Mouse (Mus musculus) urinary bladder, postnatal 10 days (tissue): Measurements from ENCODE around the gene Wdsub1.

Experiments used
- DNase-seq: peaks from one replicate; pipeline ENCODE4 v3.0.0; 2022; ENCODE audit warnings: low spot score

Wdsub1 gene

DNA sequence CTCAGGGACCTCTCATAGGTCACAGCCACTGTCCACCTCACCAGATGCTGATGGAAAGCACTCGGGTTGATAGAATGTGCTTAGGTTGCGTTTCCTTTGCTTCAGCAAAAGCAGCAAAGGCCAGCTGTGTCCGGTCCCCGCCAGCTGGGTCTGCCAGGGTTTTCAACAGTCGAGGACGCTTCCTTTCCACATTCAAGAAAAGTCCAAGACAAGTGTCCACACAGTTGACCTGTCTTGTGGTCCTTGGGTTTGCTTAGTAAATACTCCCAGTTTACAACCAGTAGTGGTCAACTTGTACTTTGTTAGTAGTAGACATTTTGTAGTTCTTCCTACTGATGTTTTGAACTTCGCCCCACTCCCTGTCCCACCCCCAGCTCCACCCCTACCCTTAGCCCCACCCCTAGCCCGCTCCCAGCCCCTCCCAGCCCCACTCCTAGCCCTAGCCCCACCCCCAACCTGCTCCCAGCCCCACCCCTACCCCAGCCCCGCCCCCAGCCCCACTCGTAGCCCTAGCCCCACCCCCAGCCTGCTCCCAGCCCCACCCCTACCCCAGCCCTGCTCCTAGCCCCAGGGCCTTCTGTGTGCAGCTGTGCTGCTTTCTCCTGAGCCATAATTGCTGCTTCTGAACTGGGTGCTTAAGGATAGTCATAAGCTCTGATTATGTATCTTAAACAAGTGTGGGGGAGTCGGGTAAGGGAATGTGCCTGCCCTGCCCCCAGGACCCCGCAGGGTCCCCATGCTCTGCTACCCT, 41.0 kb downstream of the Wdsub1 start:
- DNase-seq: no peak

DNA sequence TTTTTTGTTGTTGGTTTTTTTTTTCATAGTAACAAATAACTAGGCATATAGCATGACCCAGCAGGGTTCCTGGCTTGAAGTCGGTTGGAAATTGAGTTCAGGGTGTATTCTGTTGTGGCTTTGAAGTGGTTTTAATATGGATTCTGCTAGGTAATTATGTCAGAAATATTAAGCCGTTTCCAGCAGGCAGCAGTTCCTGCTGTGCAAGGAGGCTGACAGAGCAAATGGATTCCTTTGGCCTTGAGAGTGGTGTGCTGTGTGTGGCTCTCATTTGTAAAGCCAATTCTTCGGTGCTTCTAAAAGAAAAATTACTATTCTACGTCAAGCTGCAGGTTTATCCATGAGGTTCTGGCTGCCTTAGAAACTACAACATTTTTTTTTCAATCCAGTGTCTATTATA, 42.2 kb downstream of the Wdsub1 start:
- DNase-seq: no peak

DNA sequence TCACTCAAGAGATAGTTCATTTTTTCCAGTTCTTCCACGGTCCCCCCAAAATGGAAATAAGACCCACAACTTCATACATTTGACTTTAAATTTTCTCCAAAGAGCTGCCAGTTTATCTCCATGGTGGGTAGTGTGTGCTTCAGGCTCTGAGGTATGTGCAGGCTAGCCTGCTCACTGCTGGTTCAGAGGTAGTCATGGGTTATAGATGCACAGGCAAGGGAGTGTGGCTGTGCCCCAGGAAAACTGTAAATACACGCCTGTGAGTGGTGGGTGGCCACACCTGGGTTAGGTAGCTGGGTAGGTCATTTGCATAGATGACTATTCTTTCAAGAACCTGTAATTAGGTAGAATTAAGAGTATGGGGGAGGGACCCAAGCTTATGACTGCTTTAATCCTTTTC, 42.6 kb downstream of the Wdsub1 start:
- no peak for DNase-seq

DNA sequence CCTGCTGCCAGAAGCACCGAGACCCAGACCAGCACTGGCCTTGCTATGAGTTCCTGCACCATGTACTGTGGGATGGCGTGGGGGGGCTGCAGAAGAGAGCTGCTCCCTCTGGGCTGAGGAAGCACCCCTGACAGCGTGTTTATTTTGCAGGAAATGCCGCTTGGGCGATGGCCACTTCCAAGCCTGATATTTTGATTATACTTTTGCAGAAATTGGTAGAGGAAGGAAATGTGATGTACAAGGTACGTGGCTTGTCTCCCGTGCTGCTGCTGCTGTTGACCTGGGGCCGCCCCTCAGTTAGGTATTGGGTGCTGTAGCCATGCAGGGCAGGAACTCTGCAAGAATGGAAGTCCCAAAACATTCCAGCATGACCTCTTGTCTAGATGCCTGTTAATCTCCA, 43.6 kb downstream of the Wdsub1 start:
- no peak for DNase-seq

DNA sequence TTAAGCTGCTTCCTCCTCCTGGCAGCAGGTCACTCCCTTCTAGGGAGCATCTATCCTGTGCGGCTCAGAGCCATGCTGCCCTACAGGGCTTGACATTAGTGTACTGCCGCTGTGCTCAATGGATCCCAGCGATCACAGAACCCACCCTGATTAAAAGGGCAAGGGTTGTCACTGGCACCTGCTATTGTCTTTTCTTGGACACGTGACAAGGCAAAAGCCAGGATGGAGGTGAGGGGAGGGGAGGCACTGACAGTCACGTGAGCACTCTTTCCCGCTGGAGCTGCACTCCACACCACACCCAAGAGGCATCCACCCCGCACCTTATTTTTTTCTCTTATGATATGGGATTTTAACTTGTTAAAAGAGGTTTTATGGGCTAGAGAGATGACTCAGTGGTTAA, 50.6 kb downstream of the Wdsub1 start:
- DNase-seq: no peak

DNA sequence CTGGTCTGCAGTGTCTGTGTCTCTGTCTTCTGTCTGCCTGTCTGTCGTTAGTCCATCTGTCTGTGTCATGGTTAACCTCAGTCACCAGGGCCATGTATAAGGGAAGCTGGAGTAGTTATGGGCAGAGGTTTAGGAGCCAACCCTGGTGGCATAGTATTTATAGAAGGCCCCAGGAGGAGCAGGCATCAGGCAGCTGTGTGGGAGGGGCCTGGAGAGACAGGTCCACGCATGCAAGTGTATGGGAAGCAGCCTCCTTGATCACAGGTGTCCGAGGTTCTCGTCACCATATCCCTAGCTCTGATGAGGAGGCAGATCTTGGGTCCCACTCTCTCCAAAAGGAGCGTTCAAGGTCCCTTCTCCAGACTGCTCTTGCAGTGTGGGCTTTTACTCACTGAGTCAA, 51.5 kb downstream of the Wdsub1 start:
- no peak for DNase-seq

DNA sequence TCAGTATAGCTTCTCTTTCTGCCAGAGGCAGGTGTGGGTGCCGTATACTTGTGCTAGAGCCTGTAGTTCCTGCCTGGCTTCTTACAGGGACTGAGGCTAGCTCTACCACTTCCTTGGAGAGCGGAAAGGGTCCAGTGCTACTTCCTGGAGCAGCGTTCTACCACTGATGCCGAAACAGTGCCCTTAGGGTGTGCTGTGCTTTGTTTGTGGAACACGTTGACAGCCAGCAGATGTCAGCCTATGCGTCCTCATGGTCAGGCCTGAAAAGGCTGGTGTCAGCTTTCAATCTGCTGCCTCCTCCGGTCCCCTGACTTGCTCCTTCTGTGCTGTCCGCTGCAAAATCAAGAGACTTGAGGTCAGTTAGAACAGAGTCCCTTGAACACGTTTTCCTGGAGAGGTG, 52.2 kb downstream of the Wdsub1 start:
- no peak for DNase-seq

DNA sequence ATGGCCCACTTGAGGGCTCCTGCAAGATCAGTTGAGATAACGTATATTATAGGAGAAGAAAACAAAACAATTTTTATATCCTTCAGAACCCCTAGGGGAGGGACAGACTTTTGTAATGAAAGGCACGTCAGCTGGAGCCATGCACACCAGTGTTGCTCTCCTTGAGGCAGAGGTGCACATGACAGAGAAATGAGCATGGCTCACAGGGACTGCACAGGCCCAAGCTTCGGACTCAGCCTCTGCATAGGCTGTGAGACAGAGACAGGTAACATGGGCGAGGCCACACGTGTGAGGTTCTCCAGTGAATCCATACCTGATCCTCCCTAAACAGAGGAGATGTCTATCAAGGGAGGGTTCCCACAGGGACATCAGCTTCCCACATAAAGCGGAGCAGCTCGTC, 52.7 kb downstream of the Wdsub1 start:
- DNase-seq: no peak

DNA sequence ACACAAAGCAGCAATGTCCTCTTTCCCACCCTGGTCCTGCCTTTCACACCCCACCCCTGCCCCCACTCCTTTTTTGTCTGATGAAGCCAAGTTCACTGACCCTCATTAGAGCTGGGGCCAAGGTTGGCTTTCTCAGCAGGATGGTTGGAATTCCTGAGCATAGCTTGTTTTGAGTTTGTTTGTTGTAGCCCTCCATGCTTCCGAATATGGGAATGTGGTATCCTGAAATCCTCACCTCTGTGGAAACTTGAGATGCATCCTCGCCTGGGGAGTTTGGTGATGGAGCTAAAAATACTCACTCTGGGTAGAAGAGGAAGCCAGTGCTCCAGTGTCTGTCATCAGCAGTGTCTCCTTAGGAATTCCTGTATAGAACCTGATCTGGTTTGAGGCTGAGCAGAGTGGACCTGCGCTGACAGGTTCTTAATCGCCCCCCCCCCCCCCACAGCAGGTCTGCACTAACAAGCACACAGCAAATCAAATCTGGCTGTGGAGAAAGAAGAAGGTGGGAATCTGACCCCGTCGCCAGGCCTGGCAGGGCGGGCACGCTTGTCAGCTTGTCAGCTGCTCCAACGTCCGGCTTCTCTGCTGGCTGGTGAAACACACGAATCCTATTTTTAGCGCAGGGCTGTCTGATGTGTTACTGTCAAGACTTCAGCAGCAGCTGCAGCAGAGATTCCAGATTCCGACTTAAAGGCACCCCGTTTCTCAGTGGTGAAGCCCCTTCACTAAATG, 53.4 kb downstream of the Wdsub1 start:
- DNase-seq: no peak

DNA sequence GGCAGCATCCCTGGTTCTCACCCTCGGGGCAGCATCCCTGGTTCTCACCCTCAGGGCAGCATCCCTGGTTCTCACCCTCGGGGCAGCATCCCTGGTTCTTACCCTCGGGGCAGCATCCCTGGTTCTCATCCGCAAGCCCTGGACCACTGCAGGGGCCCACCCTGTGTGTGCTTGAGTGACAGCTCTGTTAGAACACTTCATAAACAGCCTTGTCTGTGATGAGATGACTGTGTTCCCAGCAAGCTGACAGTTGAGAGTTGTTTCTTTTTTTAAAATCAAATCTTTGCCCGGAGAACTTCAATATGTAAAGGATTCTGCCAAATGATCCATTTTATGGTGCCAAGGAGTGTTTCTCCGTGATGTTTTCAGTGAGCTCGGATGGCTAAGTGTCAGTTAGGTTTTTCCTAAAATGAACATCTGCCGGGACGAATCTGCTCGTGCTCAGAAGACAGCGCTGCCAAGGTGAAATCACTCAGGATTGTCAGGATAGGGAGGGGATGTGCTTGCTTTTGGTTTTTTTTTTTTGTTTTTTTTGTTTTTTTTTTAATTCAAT, 54.2 kb downstream of the Wdsub1 start:
- DNase-seq: no peak

DNA sequence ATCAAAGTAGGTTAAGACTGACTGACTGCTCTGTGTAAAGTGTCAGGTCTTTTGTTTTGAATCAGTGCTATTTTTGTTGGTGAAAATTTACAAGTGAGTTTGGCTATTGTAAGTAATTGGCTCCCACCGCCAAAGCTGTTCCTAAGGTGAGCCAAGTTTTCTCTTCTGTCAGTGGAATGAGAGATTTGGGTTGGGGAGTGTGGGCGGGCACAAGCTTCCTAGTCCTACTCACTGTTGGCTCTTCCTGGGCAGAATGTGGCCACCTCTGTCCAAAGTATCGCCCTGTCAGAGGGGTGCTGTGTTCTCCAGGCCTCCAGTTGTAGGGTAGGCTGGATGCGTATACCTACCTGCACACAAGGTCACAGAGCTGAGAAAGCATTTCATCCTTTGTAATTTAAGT, 57.0 kb downstream of the Wdsub1 start:
- DNase-seq: no peak

DNA sequence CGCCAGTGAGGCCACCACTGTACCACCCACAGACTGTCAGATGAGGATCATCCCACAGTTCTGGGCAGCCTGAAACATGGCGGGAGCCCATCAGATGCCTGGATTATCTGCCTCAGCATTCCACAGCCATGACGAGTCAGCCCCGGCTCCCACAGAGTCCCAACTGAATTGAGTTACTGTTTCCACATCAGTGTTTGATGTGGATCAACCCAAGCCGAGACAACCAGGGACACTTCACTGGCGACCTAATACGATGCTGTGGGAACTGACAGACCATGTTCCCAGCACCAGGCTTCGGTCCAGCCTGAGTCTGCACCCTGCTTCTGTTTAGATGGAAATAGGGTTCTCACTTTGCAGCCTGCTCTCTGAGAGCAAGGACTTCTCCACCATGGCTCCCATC, 58.1 kb downstream of the Wdsub1 start:
- no peak for DNase-seq

DNA sequence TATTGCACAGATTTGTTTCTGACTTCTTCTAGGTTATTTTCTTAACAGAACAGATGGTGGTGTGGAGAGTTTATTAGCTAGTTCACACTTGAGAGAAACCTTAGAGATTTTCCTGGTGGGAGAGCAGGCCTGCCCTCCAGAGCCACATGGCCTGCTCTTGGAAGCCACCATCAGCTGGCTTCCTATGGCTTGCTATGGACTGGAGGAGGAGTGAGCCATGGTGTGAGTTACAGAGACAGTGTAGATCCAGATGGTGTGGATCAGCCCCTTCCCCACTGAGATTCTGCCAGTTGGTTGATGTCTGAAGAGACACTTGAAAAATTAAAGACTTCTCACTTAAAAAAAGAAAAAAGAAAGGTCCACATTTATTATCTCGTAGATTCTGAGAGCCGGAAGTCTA, 61.3 kb downstream of the Wdsub1 start:
- DNase-seq: no peak

DNA sequence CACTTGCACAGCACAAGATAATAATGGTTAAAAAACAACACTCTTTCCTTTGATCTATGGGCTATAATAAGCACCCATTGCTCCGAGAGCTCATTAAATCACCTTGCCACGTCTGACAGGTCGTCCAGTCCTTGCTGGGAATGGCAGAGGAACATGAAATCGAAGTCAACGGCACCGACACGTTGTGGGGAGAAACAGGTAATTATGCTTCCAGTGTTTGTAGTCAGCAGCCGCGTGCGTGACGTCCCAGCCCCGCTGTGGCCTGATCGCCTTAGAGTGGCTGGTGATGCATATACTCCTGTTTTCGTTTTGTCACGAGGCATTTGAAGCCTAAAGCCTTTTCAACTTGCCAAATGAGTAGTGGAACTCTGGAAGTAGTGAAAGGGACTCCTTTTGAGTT, 62.3 kb downstream of the Wdsub1 start:
- DNase-seq: no peak

DNA sequence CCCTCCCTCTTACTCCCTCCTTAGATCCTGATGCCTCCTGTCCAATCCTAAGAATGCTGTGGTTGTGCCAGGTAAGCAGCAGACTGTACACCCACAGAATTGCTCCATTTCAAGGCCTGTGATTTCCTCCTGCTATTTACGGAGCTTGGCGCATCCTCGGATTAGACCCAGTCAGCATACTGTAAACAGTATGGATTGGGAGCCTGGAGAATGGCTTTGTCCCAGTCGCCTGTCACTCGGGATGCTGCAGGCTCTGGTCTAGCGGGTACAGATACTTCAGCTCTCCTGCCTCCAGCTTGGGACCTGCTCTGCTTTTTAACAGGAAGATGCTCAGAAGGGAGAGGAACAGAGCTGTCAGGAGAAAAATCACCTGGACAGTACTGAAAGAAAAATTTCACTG, 63.0 kb downstream of the Wdsub1 start:
- no peak for DNase-seq

DNA sequence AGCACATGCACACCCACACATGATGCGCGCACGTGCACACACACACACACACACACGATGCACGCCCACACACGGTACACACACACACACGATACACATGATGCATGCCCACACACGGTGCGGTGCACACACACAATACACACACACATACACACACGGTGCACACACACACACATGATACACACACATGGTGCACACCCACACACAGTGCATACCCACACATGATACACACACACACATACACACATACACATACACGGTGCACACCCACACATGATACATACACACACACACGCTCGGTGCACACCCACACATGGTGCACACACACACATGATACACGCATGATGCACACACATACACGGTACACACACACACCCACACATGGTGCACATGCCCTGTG, 63.7 kb downstream of the Wdsub1 start:
- DNase-seq: no peak

DNA sequence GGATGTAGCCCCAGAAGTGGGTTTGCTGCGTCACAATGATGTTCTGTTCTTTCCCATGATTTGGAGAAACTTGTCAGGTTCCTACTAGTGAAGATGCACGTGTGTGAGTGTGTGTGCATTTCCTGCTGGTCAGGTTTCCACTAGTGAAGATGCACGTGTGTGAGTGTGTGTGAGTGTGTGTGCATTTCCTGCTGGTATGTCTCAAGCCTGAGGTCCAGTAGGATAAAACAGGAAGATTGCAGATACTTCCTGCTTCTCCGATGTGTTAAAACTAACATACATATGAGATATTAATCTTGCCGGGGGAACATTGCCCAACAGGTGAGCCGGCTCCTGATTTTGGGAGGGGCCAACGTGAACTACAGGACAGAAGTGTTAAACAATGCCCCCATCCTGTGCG, 67.4 kb downstream of the Wdsub1 start:
- no peak for DNase-seq

DNA sequence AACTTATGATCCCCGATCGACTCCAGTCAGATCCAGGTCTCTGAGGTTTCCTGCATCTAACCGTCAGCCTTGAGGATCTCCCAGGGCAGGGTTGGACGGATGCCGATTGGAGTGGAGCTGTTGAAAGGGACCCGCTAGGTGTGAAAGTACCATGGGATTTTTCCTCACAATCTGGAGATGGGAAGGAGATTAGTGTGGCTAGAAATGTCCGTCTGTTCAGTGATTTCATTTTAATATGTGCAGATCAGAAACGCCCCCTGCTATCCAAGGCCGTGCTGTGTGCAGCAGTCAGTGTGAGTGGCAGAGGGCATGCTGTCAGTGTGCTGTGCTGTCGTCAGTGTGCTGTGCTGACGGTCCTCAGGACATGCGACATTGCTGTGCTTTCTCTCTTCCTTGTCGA, 68.9 kb downstream of the Wdsub1 start:
- no peak for DNase-seq

DNA sequence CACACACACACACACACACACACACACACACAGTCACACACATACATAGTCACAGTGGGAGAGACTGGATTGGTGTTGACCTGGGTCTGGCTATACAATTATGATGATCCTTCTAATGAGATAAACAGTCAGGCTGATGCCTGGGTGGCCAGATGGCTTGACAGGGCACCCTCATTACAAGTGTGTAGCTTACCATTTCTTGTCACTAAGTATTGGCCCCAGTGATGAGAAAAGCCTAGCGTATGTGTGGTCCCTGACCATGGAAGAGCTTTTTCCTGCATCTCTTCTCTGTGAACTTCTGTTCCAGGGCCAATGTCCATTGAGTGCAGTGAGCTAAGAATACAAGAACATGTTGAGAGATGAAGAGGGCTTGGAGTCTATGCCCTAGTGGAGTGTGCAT, 69.8 kb downstream of the Wdsub1 start:
- no peak for DNase-seq

DNA sequence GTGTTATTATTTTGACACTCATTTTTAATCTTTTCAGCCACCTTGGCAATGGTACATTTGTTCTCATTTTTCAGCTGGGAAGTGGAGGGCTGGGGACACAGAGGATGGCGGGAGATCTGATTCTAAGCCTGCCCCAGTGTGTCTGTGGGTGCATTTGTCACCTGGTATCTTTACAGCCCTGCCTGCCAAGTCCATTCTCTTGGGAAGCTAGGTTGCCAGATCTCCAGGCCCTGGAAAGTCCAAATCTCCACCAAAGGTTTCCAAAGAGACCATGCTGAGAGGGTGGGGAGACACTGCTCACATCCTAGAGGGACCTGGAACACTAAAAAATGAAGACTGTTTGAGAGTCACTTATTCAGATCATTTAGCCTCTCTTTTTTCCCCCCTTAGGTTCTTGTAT, 71.1 kb downstream of the Wdsub1 start:
- DNase-seq: no peak

DNA sequence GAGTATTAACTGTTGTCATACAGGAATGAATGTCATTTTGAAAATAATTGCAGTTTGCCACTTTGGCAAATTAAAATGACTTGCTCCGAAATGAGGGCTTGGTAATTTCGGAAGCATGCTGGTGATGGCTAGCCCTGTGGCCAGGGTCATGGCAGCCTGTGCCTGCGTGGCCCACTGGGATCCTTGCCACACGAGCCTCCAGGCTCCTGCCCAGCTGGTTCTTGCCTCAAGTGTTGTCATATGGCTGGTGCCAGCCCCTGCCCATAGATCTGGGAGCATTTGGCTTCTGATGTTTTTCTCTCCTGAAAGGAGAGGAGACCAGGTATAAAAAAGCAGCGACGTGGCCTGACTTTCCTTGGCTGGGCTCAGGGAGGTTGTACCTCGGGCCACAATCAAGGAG, 72.4 kb downstream of the Wdsub1 start:
- DNase-seq: no peak

DNA sequence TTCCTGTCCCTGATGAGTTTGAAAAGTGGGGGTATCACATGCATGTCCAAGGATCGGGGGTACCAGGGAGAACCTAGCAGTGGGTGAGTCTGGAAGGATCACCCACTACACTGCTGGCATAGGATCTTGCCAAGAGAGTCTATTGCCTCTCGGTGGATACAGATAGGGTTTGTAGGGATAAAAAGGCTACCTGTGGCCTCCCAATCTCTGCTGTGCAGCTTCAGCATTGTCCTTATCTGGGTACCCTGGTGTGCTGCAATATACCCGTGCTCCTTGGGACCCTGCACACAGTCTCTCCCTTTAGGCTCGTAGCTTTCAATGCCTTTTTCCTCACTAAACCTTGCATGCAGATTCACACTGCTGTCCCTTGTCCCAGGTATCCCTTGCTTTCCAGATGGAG, 73.8 kb downstream of the Wdsub1 start:
- DNase-seq: no peak

DNA sequence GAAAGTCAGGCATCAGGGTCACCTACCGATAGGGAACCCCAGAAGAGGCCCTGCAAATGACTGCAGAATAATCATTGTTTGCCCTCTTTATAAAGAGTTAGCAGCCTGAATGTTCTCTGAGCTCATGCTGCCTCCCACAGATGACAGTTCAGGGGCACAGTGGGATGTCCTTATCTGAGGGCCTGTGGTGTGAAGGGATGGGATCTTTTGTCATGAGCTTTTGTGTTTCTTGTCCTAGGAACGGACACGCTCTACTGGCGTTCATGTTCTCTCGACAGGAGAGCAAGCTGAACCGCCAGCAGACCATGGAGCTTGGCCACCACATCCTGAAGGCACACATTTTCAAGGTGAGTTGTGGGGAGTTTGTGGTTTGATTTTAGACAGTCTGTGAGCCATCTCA, 76.4 kb downstream of the Wdsub1 start:
- DNase-seq: no peak

DNA sequence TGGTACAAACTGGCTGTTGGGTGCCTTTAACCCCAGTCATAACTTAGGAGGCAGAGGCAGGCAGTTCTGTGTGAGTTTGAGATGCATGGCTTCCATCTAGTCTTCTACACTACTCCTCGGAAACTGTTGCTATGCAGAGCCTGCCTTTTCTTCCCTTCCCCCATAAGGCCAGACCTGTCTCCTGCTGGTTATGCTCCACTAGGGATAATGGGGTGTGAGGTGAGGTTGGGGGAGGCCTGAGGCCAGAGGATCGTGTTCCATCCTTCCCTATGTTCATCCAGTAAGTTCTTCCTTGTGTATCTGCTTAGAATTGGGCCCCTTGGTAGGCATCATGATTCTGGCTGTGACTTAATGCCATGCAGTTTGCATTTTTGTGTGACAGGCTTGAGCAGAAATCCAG, 76.8 kb downstream of the Wdsub1 start:
- no peak for DNase-seq
